Mouse (Mus musculus): ENCODE measurements around the gene Klhl29.

GRCm38 (mm10) chr12:5319359-5319973 lies 56.0 kb downstream of the Klhl29 start:
- no peak for TF ChIP-seq CTCF (IDR thresholded peaks at IDR 0.05; ENCODE audit: low read depth, low read length)
- no peak for TF ChIP-seq POLR2A (IDR thresholded peaks at IDR 0.05; ENCODE audit: borderline replicate concordance, low read depth, low read length)
